Mouse (Mus musculus) CH12.LX (cell line): ENCODE measurements at regions not wholly inside any gene's neighbourhood (a gene's known extent, or its start where the extent isn't known, plus 50 kb on each side); places are given as distances from the start of the nearest gene placed in this dataset.

Experiments used
- DNase-seq: peaks from one replicate; pipeline ENCODE4 v3.0.0-alpha.2; 2013; ENCODE audit errors: extremely low read depth
- H3K27ac ChIP-seq: 2 replicates; pipeline ENCODE4 v1.5.1; 2012; ENCODE audit warnings: low read depth, mild to moderate bottlenecking, control low read depth, moderate library complexity; ENCODE audit not compliant: insufficient read depth
- H3K27me3 ChIP-seq: replicated peaks from 2 replicates; pipeline ENCODE3; 2012; ENCODE audit warnings: inconsistent platforms
- H3K36me3 ChIP-seq, 2 experiments: replicated peaks in 1 of 2; 2 replicates each; pipeline versions ENCODE3 to v1.6.1; 2012; ENCODE audit warnings: inconsistent platforms in 1 of 2, low read length in 1 of 2, mild to moderate bottlenecking in 1 of 2, mixed read lengths in 1 of 2, moderate library complexity in 1 of 2; ENCODE audit not compliant: control insufficient read depth in 1 of 2, insufficient read depth in 1 of 2
- H3K4me1 ChIP-seq, 2 experiments: 2 replicates each; pipeline ENCODE4 v1.6.1; 2012; ENCODE audit warnings: inconsistent platforms in 1 of 2, moderate library complexity in 1 of 2; ENCODE audit not compliant: insufficient read depth in 2 of 2, control insufficient read depth in 1 of 2
- H3K4me2 ChIP-seq: 2 replicates; pipeline ENCODE4 v1.6.1; 2012; ENCODE audit warnings: low read depth, mild to moderate bottlenecking, control low read depth; ENCODE audit not compliant: poor library complexity, insufficient read depth, severe bottlenecking
- H3K4me3 ChIP-seq, 3 experiments: fragments of 150-350 bp in 1 of 3; sonication (generic) in 1 of 3; replicated peaks in 1 of 3; 2 replicates each; pipeline versions ENCODE3 to v1.5.1; 2011 to 2012; ENCODE audit warnings: low read depth in 2 of 3, low read length in 2 of 3, mild to moderate bottlenecking in 2 of 3, moderate library complexity in 2 of 3, control low read depth in 1 of 3, improper control_type of control experiment in 1 of 3, inconsistent platforms in 1 of 3, mixed read lengths in 1 of 3; ENCODE audit not compliant: poor library complexity in 1 of 3
- H3K79me2 ChIP-seq: replicated peaks from 2 replicates; pipeline ENCODE4 v1.6.1; 2012; ENCODE audit warnings: mild to moderate bottlenecking, moderate library complexity; ENCODE audit not compliant: control insufficient read depth, poor library complexity, insufficient read depth, severe bottlenecking; ENCODE audit errors: extremely low read depth
- H3K9ac ChIP-seq: 2 replicates; pipeline ENCODE4 v1.6.1; 2012; ENCODE audit warnings: low read depth, mild to moderate bottlenecking, control low read depth, moderate library complexity; ENCODE audit not compliant: insufficient read depth
- H3K9me3 ChIP-seq: replicated peaks from 2 replicates; pipeline ENCODE3; 2012; ENCODE audit warnings: low read length, inconsistent platforms, mixed read lengths
- CTCF ChIP-seq, 2 experiments: IDR thresholded peaks in 1 of 2; conservative IDR thresholded peaks in 1 of 2; 2 replicates each; pipeline ENCODE4 v1.5.1; 2011 to 2012; ENCODE audit warnings: low read depth in 2 of 2, low read length in 2 of 2, improper control_type of control experiment in 1 of 2, inconsistent platforms in 1 of 2, mild to moderate bottlenecking in 1 of 2, moderate library complexity in 1 of 2
- E2F4 ChIP-seq: IDR thresholded peaks from 2 replicates; pipeline ENCODE4 v1.6.1; 2011; ENCODE audit warnings: low read depth, low read length, improper control_type of control experiment; ENCODE audit not compliant: insufficient replicate concordance
- ETS1 ChIP-seq: conservative IDR thresholded peaks from 2 replicates; pipeline ENCODE4 v1.6.1; 2012; ENCODE audit warnings: low read depth, mild to moderate bottlenecking, inconsistent platforms, low read length, improper control_type of control experiment, moderate library complexity
- GABPA ChIP-seq: IDR thresholded peaks from 2 replicates; pipeline ENCODE4 v1.6.1; 2012; ENCODE audit warnings: low read depth, low read length, improper control_type of control experiment, inconsistent platforms; ENCODE audit not compliant: insufficient replicate concordance
- HCFC1 ChIP-seq: IDR thresholded peaks from 2 replicates; pipeline ENCODE4 v1.6.1; 2012; ENCODE audit warnings: low read depth, mild to moderate bottlenecking, inconsistent platforms, low read length, improper control_type of control experiment
- KAT2A ChIP-seq: IDR thresholded peaks from 2 replicates; pipeline ENCODE4 v1.6.1; 2012; ENCODE audit warnings: low read length, improper control_type of control experiment, inconsistent platforms; ENCODE audit not compliant: insufficient replicate concordance
- MAX ChIP-seq: IDR thresholded peaks from 2 replicates; pipeline ENCODE4 v1.6.1; 2011; ENCODE audit warnings: low read length, improper control_type of control experiment
- MEF2A ChIP-seq: IDR thresholded peaks from 2 replicates; pipeline ENCODE4 v1.6.1; 2014; ENCODE audit warnings: low read depth, mild to moderate bottlenecking, inconsistent platforms, low read length, improper control_type of control experiment, borderline replicate concordance
- MXI1 ChIP-seq: IDR thresholded peaks from 2 replicates; pipeline ENCODE4 v1.6.1; 2011; ENCODE audit warnings: mild to moderate bottlenecking, low read depth, low read length, improper control_type of control experiment
- NELFE ChIP-seq: IDR thresholded peaks from 2 replicates; pipeline ENCODE4 v1.6.1; 2011; ENCODE audit warnings: low read depth, low read length, improper control_type of control experiment
- PAX5 ChIP-seq: IDR thresholded peaks from 2 replicates; pipeline ENCODE4 v1.6.1; 2012; ENCODE audit warnings: low read length, inconsistent platforms, mixed read lengths
- POLR2A ChIP-seq: IDR thresholded peaks from 2 replicates; pipeline ENCODE4 v1.6.1; 2011; ENCODE audit warnings: low read depth, mild to moderate bottlenecking, improper control_type of control experiment, low read length
- POLR2AphosphoS2 ChIP-seq: IDR thresholded peaks from 2 replicates; pipeline ENCODE4 v1.6.1; 2011; ENCODE audit warnings: low read depth, low read length, improper control_type of control experiment
- SIN3A ChIP-seq: IDR thresholded peaks from 2 replicates; pipeline ENCODE4 v1.6.1; 2012; ENCODE audit warnings: low read length, improper control_type of control experiment, inconsistent platforms
- TCF12 ChIP-seq: IDR thresholded peaks from 2 replicates; pipeline ENCODE4 v1.6.1; 2014; ENCODE audit warnings: low read depth, mild to moderate bottlenecking, inconsistent platforms, low read length, improper control_type of control experiment
- UBTF ChIP-seq: IDR thresholded peaks from 2 replicates; pipeline ENCODE4 v1.6.1; 2012; ENCODE audit warnings: low read depth, mild to moderate bottlenecking, inconsistent platforms, low read length, improper control_type of control experiment, moderate library complexity
- USF1 ChIP-seq: IDR thresholded peaks from 2 replicates; pipeline ENCODE4 v1.6.1; 2014; ENCODE audit warnings: low read depth, mild to moderate bottlenecking, inconsistent platforms, low read length, improper control_type of control experiment
- ZKSCAN1 ChIP-seq: IDR thresholded peaks from 2 replicates; pipeline ENCODE4 v1.6.1; 2012; ENCODE audit warnings: low read depth, inconsistent platforms, low read length, improper control_type of control experiment, borderline replicate concordance
- ZMIZ1 ChIP-seq: IDR thresholded peaks from 2 replicates; pipeline ENCODE4 v1.6.1; 2012; ENCODE audit warnings: low read depth, mild to moderate bottlenecking, inconsistent platforms, low read length, improper control_type of control experiment
- ZNF384 ChIP-seq: IDR thresholded peaks from 2 replicates; pipeline ENCODE4 v1.6.1; 2012; ENCODE audit warnings: low read depth, low read length, improper control_type of control experiment, inconsistent platforms
- dilution Hi-C: fragments of 300-500 bp; cut with MboI; formaldehyde crosslinking; loops from 2 replicates; pipeline ENCODE4 v1.14.3; 2020; ENCODE audit warnings: low sequenced_read_pairs; ENCODE audit not compliant: extremely low pct_unique_long_range_greater_than_20kb, extremely low pct_ligation_motif_present
- in situ Hi-C: fragments of 300-500 bp; cut with MboI; formaldehyde crosslinking; loops from 3 replicates; pipeline ENCODE4 v1.14.3; 2019; ENCODE audit warnings: low sequenced_read_pairs, low pct_ligation_motif_present, low pct_unique_long_range_greater_than_20kb, mixed read lengths

GRCm38 (mm10) chr3:117038280-117038927, 69.6 kb upstream of the Palmd start:
- Histone ChIP-seq H3K4me2 (no peak overlapping the region), H3K4me1 (no peaks in the 10 kb centered on the region), H3K79me2 (no peaks in the 10 kb centered on the region), H3K9ac (no peak overlapping the region), H3K4me3 (no peak overlapping the region), H3K27me3 (no peaks in the 10 kb centered on the region), H3K27ac (no peak overlapping the region), H3K9me3 (no peaks in the 10 kb centered on the region), H3K36me3 (no peaks in the 10 kb centered on the region)
- in situ Hi-C loops: no loop called here
- no peak for DNase-seq
- TF ChIP-seq E2F4 (no peak), GABPA (no peak), UBTF (no peak), POLR2A (no peak), NELFE (no peak), SIN3A (no peak), TCF12 (no peak), USF1 (no peak), MAX (no peak), ZNF384 (no peak), CTCF (conservative IDR thresholded peaks at IDR 0.05 in 1 of 2, IDR thresholded peaks at IDR 0.05 in 1 of 2; ENCODE audit: low read depth in 2 of 2, low read length in 2 of 2) (no peak), PAX5 (no peak), MXI1 (no peak), MEF2A (no peak), ZMIZ1 (no peak), ETS1 (no peak), HCFC1 (no peak), POLR2AphosphoS2 (no peak), ZKSCAN1 (no peak), KAT2A (no peak)
- dilution Hi-C loops: no loop called here
